28 mouse cellular contexts compared by ENCODE assay signal in genomic region chr4:64696134-64696533, GRCm38 (mm10).
DNase-seq lines count a peak whose midpoint lies in the region; ATAC-seq and TF ChIP-seq lines count a peak whose summit lies in the region.
"Had no signal": no experiment of that assay in that cellular context is flagged by ENCODE, and none has a peak within 500 bp of the region (broad histone marks: within the 10 kb centered on the region; RNA-seq: fewer than 3 reads in every experiment).

No protein-coding gene starts in this region.

- 29% methylated on average over 1 of the region's 1 CpGs for WGBS in forebrain, postnatal 0 days
- 19% methylated on average over 1 of the region's 1 CpGs for WGBS in forebrain, embryonic 16.5 days
- 59% methylated on average over 1 of the region's 1 CpGs for WGBS in midbrain, embryonic 16.5 days
- WGBS in midbrain, embryonic 13.5 days, result 67% methylated on average over 1 of the region's 1 CpGs
- 5% methylated on average over 1 of the region's 1 CpGs for WGBS in embryonic facial prominence, embryonic 11.5 days
- 18% methylated on average over 1 of the region's 1 CpGs for WGBS in limb, embryonic 10.5 days

- no peaks in the 10 kb centered on the region for H3K9me3 ChIP-seq in forebrain, postnatal 0 days (ENCODE audit: low read length)
- no peaks in the 10 kb centered on the region for H3K9me3 ChIP-seq in forebrain, embryonic 16.5 days (ENCODE audit: control insufficient read depth, low read length)
- no peaks in the 10 kb centered on the region for H3K9me3 ChIP-seq in midbrain, embryonic 16.5 days (replicated peaks; ENCODE audit: control insufficient read depth, low read length, poor library complexity, severe bottlenecking)
- H3K9me3 ChIP-seq in midbrain, embryonic 13.5 days, result no peaks in the 10 kb centered on the region
- H3K9me3 ChIP-seq in embryonic facial prominence, embryonic 11.5 days (replicated peaks; ENCODE audit: control insufficient read depth, low read length), result no peaks in the 10 kb centered on the region
- no peaks in the 10 kb centered on the region for H3K9me3 ChIP-seq in limb, embryonic 10.5 days (replicated peaks)
- H3K9me3 ChIP-seq: embryonic facial prominence, embryonic 12.5 days; forebrain, embryonic 12.5 days; limb, embryonic 15.5 days; lung, embryonic 15.5 days; megakaryocyte, embryonic 14.5 days had no signal

- no peaks in the 10 kb centered on the region for H3K27me3 ChIP-seq in forebrain, postnatal 0 days (ENCODE audit: insufficient read depth, low read length)
- no peaks in the 10 kb centered on the region for H3K27me3 ChIP-seq in forebrain, embryonic 16.5 days (replicated peaks; ENCODE audit: control insufficient read depth, insufficient read depth, low read length)
- no peaks in the 10 kb centered on the region for H3K27me3 ChIP-seq in midbrain, embryonic 16.5 days (ENCODE audit: control insufficient read depth, insufficient read depth, low read depth, low read length)
- no peaks in the 10 kb centered on the region for H3K27me3 ChIP-seq in midbrain, embryonic 13.5 days
- no peaks in the 10 kb centered on the region for H3K27me3 ChIP-seq in embryonic facial prominence, embryonic 11.5 days (ENCODE audit: control insufficient read depth, insufficient read depth, low read length)
- no peaks in the 10 kb centered on the region for H3K27me3 ChIP-seq in limb, embryonic 10.5 days (ENCODE audit: low read depth, poor library complexity, severe bottlenecking)
- H3K27me3 ChIP-seq: embryonic facial prominence, embryonic 12.5 days; forebrain, embryonic 12.5 days; heart, embryonic 13.5 days; limb, embryonic 15.5 days; lung, embryonic 15.5 days; megakaryocyte, embryonic 14.5 days; Patski had no signal

- H3K27ac ChIP-seq in forebrain, postnatal 0 days (ENCODE audit: low read depth, low read length), result no peak overlapping the region
- H3K27ac ChIP-seq in forebrain, embryonic 16.5 days (ENCODE audit: low read length), result no peak overlapping the region
- no peak overlapping the region for H3K27ac ChIP-seq in midbrain, embryonic 16.5 days (ENCODE audit: low read length)
- H3K27ac ChIP-seq in midbrain, embryonic 13.5 days, result no peak overlapping the region
- H3K27ac ChIP-seq in embryonic facial prominence, embryonic 11.5 days (replicated peaks; ENCODE audit: low read depth, low read length), result no peak overlapping the region
- H3K27ac ChIP-seq in limb, embryonic 10.5 days, result no peak overlapping the region
- H3K27ac ChIP-seq: embryonic facial prominence, embryonic 12.5 days; forebrain, embryonic 12.5 days; heart, embryonic 13.5 days; left cerebral cortex, adult 2 months; limb, embryonic 15.5 days; liver, embryonic 14.5 days; lung, embryonic 15.5 days; stomach, postnatal 0 days had no signal

- DNase-seq in forebrain, postnatal 0 days, result peak; percentile 2
- DNase-seq in embryonic facial prominence, embryonic 11.5 days (ENCODE audit: low spot score), result peak; percentile 61
- DNase-seq in adrenal gland, adult 18-20 months (ENCODE audit: low spot score in 2 of 2), result no peak
- no peak for DNase-seq in limb, embryonic 10.5 days (ENCODE audit: low spot score)
- DNase-seq: adrenal gland, adult 8-10 months; cerebellum, adult 2 months; cerebellum, postnatal 25 days; gastrocnemius, postnatal 14 days; heart, adult 18-20 months; heart, postnatal 14 days; kidney, adult 11 months; lung, postnatal 36 days; right cerebral cortex, postnatal 14 days had no signal

- no peaks in the 10 kb centered on the region for H3K4me1 ChIP-seq in forebrain, postnatal 0 days (ENCODE audit: insufficient read depth)
- H3K4me1 ChIP-seq in forebrain, embryonic 16.5 days (replicated peaks; ENCODE audit: control insufficient read depth, insufficient read depth, low read length), result no peaks in the 10 kb centered on the region
- no peaks in the 10 kb centered on the region for H3K4me1 ChIP-seq in midbrain, embryonic 16.5 days (ENCODE audit: control insufficient read depth, insufficient read depth, low read length)
- H3K4me1 ChIP-seq in midbrain, embryonic 13.5 days (replicated peaks), result no peaks in the 10 kb centered on the region; the same call in 1 of the 2 replicates
- no peaks in the 10 kb centered on the region for H3K4me1 ChIP-seq in embryonic facial prominence, embryonic 11.5 days (ENCODE audit: control insufficient read depth, insufficient read depth, low read length)
- peaks cover 7% of the 10 kb centered on the region for H3K4me1 ChIP-seq in limb, embryonic 10.5 days
- H3K4me1 ChIP-seq: forebrain, embryonic 12.5 days; heart, embryonic 13.5 days; lung, embryonic 15.5 days; megakaryocyte, embryonic 14.5 days had no signal

- no peak overlapping the region for H3K9ac ChIP-seq in forebrain, postnatal 0 days
- no peak overlapping the region for H3K9ac ChIP-seq in forebrain, embryonic 16.5 days (replicated peaks; ENCODE audit: low read depth, low read length)
- no peak overlapping the region for H3K9ac ChIP-seq in midbrain, embryonic 16.5 days (ENCODE audit: low read depth, low read length)
- no peak overlapping the region for H3K9ac ChIP-seq in midbrain, embryonic 13.5 days (replicated peaks)
- no peak overlapping the region for H3K9ac ChIP-seq in embryonic facial prominence, embryonic 11.5 days (replicated peaks; ENCODE audit: low read length)
- H3K9ac ChIP-seq: embryonic facial prominence, embryonic 12.5 days; forebrain, embryonic 12.5 days; heart, embryonic 13.5 days; limb, embryonic 15.5 days; liver, embryonic 14.5 days; lung, embryonic 15.5 days had no signal

- H3K4me2 ChIP-seq in forebrain, postnatal 0 days (ENCODE audit: low read depth), result no peak overlapping the region
- no peak overlapping the region for H3K4me2 ChIP-seq in forebrain, embryonic 16.5 days (ENCODE audit: low read length)
- no peak overlapping the region for H3K4me2 ChIP-seq in midbrain, embryonic 16.5 days (ENCODE audit: low read length)
- H3K4me2 ChIP-seq in midbrain, embryonic 13.5 days (replicated peaks), result no peak overlapping the region
- no peak overlapping the region for H3K4me2 ChIP-seq in embryonic facial prominence, embryonic 11.5 days (ENCODE audit: low read depth, low read length)
- H3K4me2 ChIP-seq: embryonic facial prominence, embryonic 12.5 days; forebrain, embryonic 12.5 days; heart, embryonic 13.5 days; limb, embryonic 15.5 days; lung, embryonic 15.5 days had no signal

- no peak overlapping the region for H3K4me3 ChIP-seq in forebrain, postnatal 0 days (ENCODE audit: low read depth, low read length)
- no peak overlapping the region for H3K4me3 ChIP-seq in forebrain, embryonic 16.5 days (replicated peaks; ENCODE audit: low read length)
- H3K4me3 ChIP-seq in midbrain, embryonic 16.5 days (ENCODE audit: low read depth, low read length), result no peak overlapping the region
- H3K4me3 ChIP-seq in midbrain, embryonic 13.5 days (replicated peaks), result no peak overlapping the region
- H3K4me3 ChIP-seq in embryonic facial prominence, embryonic 11.5 days (ENCODE audit: low read depth, low read length), result no peak overlapping the region
- no peak overlapping the region for H3K4me3 ChIP-seq in limb, embryonic 10.5 days
- H3K4me3 ChIP-seq: embryonic facial prominence, embryonic 12.5 days; erythroblast, embryonic 14.5 days; forebrain, embryonic 12.5 days; heart, embryonic 13.5 days; left cerebral cortex, adult 2 months; limb, embryonic 15.5 days; lung, embryonic 15.5 days; megakaryocyte, embryonic 14.5 days had no signal

- no peak for TF ChIP-seq CTCF in forebrain, postnatal 0 days (IDR thresholded peaks at IDR 0.05; ENCODE audit: low read depth)

- peak; percentile 38; the same call in 1 of the 2 replicates for ATAC-seq in forebrain, postnatal 0 days
- no peak for ATAC-seq in forebrain, embryonic 16.5 days
- peak; percentile 39; the same call in 1 of the 2 replicates for ATAC-seq in midbrain, embryonic 16.5 days
- ATAC-seq in midbrain, embryonic 13.5 days, result no peak
- no peak for ATAC-seq in embryonic facial prominence, embryonic 11.5 days (replicated peaks; ENCODE audit: insufficient number of reproducible peaks, low FRiP score, low TSS enrichment, low read depth)
- ATAC-seq: CD4-positive, CD25-positive, alpha-beta regulatory T cell, adult 4 months; Patski had no signal

- no peaks in the 10 kb centered on the region for H3K36me3 ChIP-seq in forebrain, postnatal 0 days (ENCODE audit: insufficient read depth)
- no peaks in the 10 kb centered on the region for H3K36me3 ChIP-seq in forebrain, embryonic 16.5 days (ENCODE audit: control insufficient read depth, insufficient read depth)
- H3K36me3 ChIP-seq in midbrain, embryonic 16.5 days (ENCODE audit: control insufficient read depth, insufficient read depth, low read length), result no peaks in the 10 kb centered on the region
- H3K36me3 ChIP-seq in midbrain, embryonic 13.5 days, result no peaks in the 10 kb centered on the region
- no peaks in the 10 kb centered on the region for H3K36me3 ChIP-seq in embryonic facial prominence, embryonic 11.5 days (replicated peaks; ENCODE audit: control insufficient read depth, insufficient read depth, low read depth, low read length)
- H3K36me3 ChIP-seq in limb, embryonic 10.5 days, result no peaks in the 10 kb centered on the region
- H3K36me3 ChIP-seq: embryonic facial prominence, embryonic 12.5 days; forebrain, embryonic 12.5 days; heart, embryonic 13.5 days; limb, embryonic 15.5 days; lung, embryonic 15.5 days had no signal

Comparison
In these comparisons a context has a peak if more than half of its experiments do, and no peak if none do; other contexts are left out.
1. ATAC-seq: peak in forebrain, postnatal 0 days (single experiment) and midbrain, embryonic 16.5 days (single experiment); none in forebrain, embryonic 16.5 days (single experiment), midbrain, embryonic 13.5 days (single experiment) and embryonic facial prominence, embryonic 11.5 days (single experiment).
2. DNase-seq: peak in forebrain, postnatal 0 days (single experiment) and embryonic facial prominence, embryonic 11.5 days (single experiment); none in adrenal gland, adult 18-20 months (0 of 2) and limb, embryonic 10.5 days (single experiment).